Mouse (Mus musculus): ENCODE data around the gene Chrng.

The Chrng gene

GRCm38 (mm10) chr1:87198119-87199065 lies 6.1 kb upstream of the Chrng start:
- no peak for DNase-seq (ENCODE audit: low spot score in 2 of 2)

GRCm38 (mm10) chr1:87200811-87201210 lies 3.6 kb upstream of the Chrng start:
- DNase-seq (ENCODE audit: low spot score in 2 of 2): no peak

- DNase-seq (ENCODE audit: low spot score in 2 of 2): no peak
Measured at GRCm38 (mm10) chr1:87201848-87202247, 2.6 kb upstream of the Chrng start.

GRCm38 (mm10) chr1:87203779-87204178 lies 678 bp upstream of the Chrng start:
- no peak for DNase-seq (ENCODE audit: low spot score in 2 of 2)

- no peak for DNase-seq (ENCODE audit: low spot score in 2 of 2)
Measured at GRCm38 (mm10) chr1:87205038-87205437, 581 bp downstream of the Chrng start.

GRCm38 (mm10) chr1:87205502-87205901 lies 1.0 kb downstream of the Chrng start:
- DNase-seq (ENCODE audit: low spot score in 2 of 2): no peak

GRCm38 (mm10) chr1:87206339-87206738 lies 1.9 kb downstream of the Chrng start:
- DNase-seq (ENCODE audit: low spot score in 2 of 2): no peak

GRCm38 (mm10) chr1:87211431-87211830 lies 7.0 kb downstream of the Chrng start:
- DNase-seq (ENCODE audit: low spot score in 2 of 2): no peak

GRCm38 (mm10) chr1:87213735-87214704 lies 9.6 kb downstream of the Chrng start, which contains the start of gene Eif4e2:
Eif4e2 (plus strand) TSS chr1:87213914.
- DNase-seq (ENCODE audit: low spot score in 2 of 2): peak; percentile 81 to 93

GRCm38 (mm10) chr1:87214748-87215147 lies 10.3 kb downstream of the Chrng start:
- no peak for DNase-seq (ENCODE audit: low spot score in 2 of 2)

GRCm38 (mm10) chr1:87217938-87218337 lies 13.5 kb downstream of the Chrng start:
- DNase-seq (ENCODE audit: low spot score in 2 of 2): no peak

GRCm38 (mm10) chr1:87225739-87226138 lies 21.3 kb downstream of the Chrng start:
- DNase-seq (ENCODE audit: low spot score in 2 of 2): no peak

- no peak for DNase-seq (ENCODE audit: low spot score in 2 of 2)
Measured at GRCm38 (mm10) chr1:87226409-87227159, 22.1 kb downstream of the Chrng start.

- DNase-seq (ENCODE audit: low spot score in 2 of 2): no peak
Measured at GRCm38 (mm10) chr1:87227160-87227550, 22.7 kb downstream of the Chrng start.

- no peak for DNase-seq (ENCODE audit: low spot score in 2 of 2)
Measured at GRCm38 (mm10) chr1:87230606-87231005, 26.1 kb downstream of the Chrng start.

- DNase-seq (ENCODE audit: low spot score in 2 of 2): no peak
Measured at GRCm38 (mm10) chr1:87232197-87232596, 27.7 kb downstream of the Chrng start.

- no peak for DNase-seq (ENCODE audit: low spot score in 2 of 2)
Measured at GRCm38 (mm10) chr1:87239056-87239455, 34.6 kb downstream of the Chrng start.

GRCm38 (mm10) chr1:87243021-87243420 lies 38.6 kb downstream of the Chrng start:
- no peak for DNase-seq (ENCODE audit: low spot score in 2 of 2)

- no peak for DNase-seq (ENCODE audit: low spot score in 2 of 2)
Measured at GRCm38 (mm10) chr1:87245430-87245829, 41.0 kb downstream of the Chrng start.

GRCm38 (mm10) chr1:87245929-87246815 lies 41.7 kb downstream of the Chrng start:
- DNase-seq (ENCODE audit: low spot score in 2 of 2): peak; percentile 36 to 79

All from left cerebral cortex, adult 9 months (tissue).